Comparison of ENCODE assay signal across 14 mouse cellular contexts in the genomic region with DNA sequence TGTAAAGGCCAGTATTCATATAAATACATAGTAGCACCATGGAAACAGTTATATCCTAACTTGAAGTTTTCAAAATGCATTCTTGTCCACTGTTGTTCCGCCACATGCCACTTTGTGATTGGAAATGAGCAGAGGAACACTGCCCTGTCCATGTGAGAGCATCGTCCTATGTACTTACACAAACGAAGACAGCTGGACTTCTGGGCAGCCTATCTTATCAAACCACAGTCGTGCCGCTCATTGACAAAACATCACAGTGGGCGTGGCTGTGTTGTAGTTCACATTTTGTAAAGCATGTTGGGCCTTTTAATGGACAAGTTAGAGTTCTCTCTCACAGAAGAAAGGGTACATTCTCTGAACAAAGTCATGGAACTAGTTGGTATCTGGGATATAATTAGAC.
"Had no signal": no experiment of that assay in that cellular context is flagged by ENCODE, and none has a peak within 500 bp of the region (broad histone marks: within the 10 kb centered on the region; RNA-seq: fewer than 3 reads in every experiment).

No protein-coding gene starts in this region.

- H3K36me3 ChIP-seq: limb, embryonic 13.5 days; midbrain, embryonic 10.5 days; neural tube, embryonic 12.5 days had no signal

- H3K4me2 ChIP-seq: limb, embryonic 13.5 days; neural tube, embryonic 12.5 days had no signal

- H3K4me3 ChIP-seq: layer of hippocampus, adult 2 months; limb, embryonic 13.5 days; midbrain, embryonic 10.5 days; neural tube, embryonic 12.5 days had no signal

- H3K9me3 ChIP-seq: limb, embryonic 13.5 days; midbrain, embryonic 10.5 days; neural tube, embryonic 12.5 days had no signal

- H3K27me3 ChIP-seq: limb, embryonic 13.5 days; neural tube, embryonic 12.5 days had no signal

- H3K27ac ChIP-seq: kidney, postnatal 0 days; layer of hippocampus, adult 2 months; limb, embryonic 13.5 days; midbrain, embryonic 10.5 days; neural tube, embryonic 12.5 days had no signal

- ATAC-seq: intestine, postnatal 0 days had no signal

- H3K9ac ChIP-seq: limb, embryonic 13.5 days; neural tube, embryonic 12.5 days had no signal

- DNase-seq: kidney, adult 8-10 months; kidney, postnatal 36 days; left cerebral cortex, postnatal 4 days; lung, adult 18-20 months; midbrain, embryonic 14.5 days; retina, postnatal 1 day; right cerebral cortex, postnatal 4 days; thymus, postnatal 4 days had no signal
